Mouse (Mus musculus) erythroblast, embryonic 14.5 days (primary cell): ENCODE measurements around the gene Rps3a1.

Experiments used
- GATA1 ChIP-seq: IDR thresholded peaks from 2 replicates; pipeline ENCODE4 v1.6.1; 2012; ENCODE audit warnings: low read length, inconsistent platforms, mixed read lengths
- TAL1 ChIP-seq: IDR thresholded peaks from 3 replicates; pipeline ENCODE4 v1.6.1; 2012; ENCODE audit warnings: low read length, inconsistent platforms, mixed read lengths

GRCm38 (mm10) chr3:86123251-86123746, 19.2 kb downstream of the Rps3a1 start:
- TF ChIP-seq GATA1 (no peak), TAL1 (no peak)
